Mouse (Mus musculus): ENCODE data around the gene Mrpl14.

The Mrpl14 gene

GRCm38 (mm10) chr17:45686093-45686619 lies at the start of gene Mrpl14:
Mrpl14 (plus strand) TSS chr17:45686322.
- TF ChIP-seq GATA4 (IDR thresholded peaks at IDR 0.05; ENCODE audit: insufficient replicate concordance, low read length) = no peak

GRCm38 (mm10) chr17:45638596-45639295 lies 47.4 kb upstream of the Mrpl14 start:
- no peak for TF ChIP-seq GATA4 (IDR thresholded peaks at IDR 0.05; ENCODE audit: insufficient replicate concordance, low read length)

GRCm38 (mm10) chr17:45641981-45642380 lies 44.1 kb upstream of the Mrpl14 start:
- TF ChIP-seq GATA4 (IDR thresholded peaks at IDR 0.05; ENCODE audit: insufficient replicate concordance, low read length) = no peak

GRCm38 (mm10) chr17:45642701-45643100 lies 43.4 kb upstream of the Mrpl14 start:
- TF ChIP-seq GATA4 (IDR thresholded peaks at IDR 0.05; ENCODE audit: insufficient replicate concordance, low read length) = no peak

- TF ChIP-seq GATA4 (IDR thresholded peaks at IDR 0.05; ENCODE audit: insufficient replicate concordance, low read length) = no peak
These were observed 41.9 kb upstream of the Mrpl14 start for GRCm38 (mm10) chr17:45644185-45644584.

- no peak for TF ChIP-seq GATA4 (IDR thresholded peaks at IDR 0.05; ENCODE audit: insufficient replicate concordance, low read length)
These were observed 32.9 kb upstream of the Mrpl14 start for GRCm38 (mm10) chr17:45653233-45653632.

- no peak for TF ChIP-seq GATA4 (IDR thresholded peaks at IDR 0.05; ENCODE audit: insufficient replicate concordance, low read length)
These were observed 30.3 kb upstream of the Mrpl14 start for GRCm38 (mm10) chr17:45655820-45656219.

GRCm38 (mm10) chr17:45659225-45659624 lies 26.9 kb upstream of the Mrpl14 start, which contains the start of gene Capn11:
Capn11 (minus strand) TSS chr17:45659325.
- TF ChIP-seq GATA4 (IDR thresholded peaks at IDR 0.05; ENCODE audit: insufficient replicate concordance, low read length) = no peak

GRCm38 (mm10) chr17:45663106-45663919 lies 22.8 kb upstream of the Mrpl14 start:
- TF ChIP-seq GATA4 (IDR thresholded peaks at IDR 0.05; ENCODE audit: insufficient replicate concordance, low read length) = no peak

GRCm38 (mm10) chr17:45664608-45665007 lies 21.5 kb upstream of the Mrpl14 start:
- no peak for TF ChIP-seq GATA4 (IDR thresholded peaks at IDR 0.05; ENCODE audit: insufficient replicate concordance, low read length)

GRCm38 (mm10) chr17:45666091-45666490 lies 20.0 kb upstream of the Mrpl14 start:
- no peak for TF ChIP-seq GATA4 (IDR thresholded peaks at IDR 0.05; ENCODE audit: insufficient replicate concordance, low read length)

- TF ChIP-seq GATA4 (IDR thresholded peaks at IDR 0.05; ENCODE audit: insufficient replicate concordance, low read length) = no peak
These were observed 18.6 kb upstream of the Mrpl14 start for GRCm38 (mm10) chr17:45667481-45667880.

GRCm38 (mm10) chr17:45667986-45668385 lies 18.1 kb upstream of the Mrpl14 start:
- TF ChIP-seq GATA4 (IDR thresholded peaks at IDR 0.05; ENCODE audit: insufficient replicate concordance, low read length) = no peak

GRCm38 (mm10) chr17:45671821-45672220 lies 14.3 kb upstream of the Mrpl14 start:
- no peak for TF ChIP-seq GATA4 (IDR thresholded peaks at IDR 0.05; ENCODE audit: insufficient replicate concordance, low read length)

GRCm38 (mm10) chr17:45672598-45672997 lies 13.5 kb upstream of the Mrpl14 start:
- TF ChIP-seq GATA4 (IDR thresholded peaks at IDR 0.05; ENCODE audit: insufficient replicate concordance, low read length) = no peak

- no peak for TF ChIP-seq GATA4 (IDR thresholded peaks at IDR 0.05; ENCODE audit: insufficient replicate concordance, low read length)
These were observed 8.0 kb upstream of the Mrpl14 start for GRCm38 (mm10) chr17:45678106-45678505.
